Mouse (Mus musculus): ENCODE measurements around the gene Cbr4.

DNA sequence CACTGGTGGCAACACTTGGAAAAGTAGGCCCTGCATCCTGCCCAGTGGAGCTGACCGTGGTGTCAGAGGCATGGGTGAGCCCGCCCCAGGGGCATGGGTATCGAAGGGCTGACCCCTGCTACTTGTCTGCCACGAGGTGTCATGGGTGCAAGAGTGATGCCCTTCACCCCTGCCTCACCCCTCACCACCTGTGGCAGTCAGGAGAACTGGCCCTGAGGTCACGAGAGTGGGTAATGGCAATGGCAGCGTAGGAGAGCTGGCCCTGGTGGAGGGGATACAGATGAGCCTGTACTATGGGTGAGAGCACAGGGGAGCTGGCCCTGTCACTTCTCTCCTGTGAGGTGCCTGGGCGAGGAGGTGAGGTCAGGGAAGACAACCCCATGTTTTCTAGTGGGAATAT, 27.8 kb upstream of the Cbr4 start:
- TF ChIP-seq POLR2A (IDR thresholded peaks at IDR 0.05; ENCODE audit: insufficient read depth, low read length) = no peak
- TF ChIP-seq CTCF (IDR thresholded peaks at IDR 0.05; ENCODE audit: low read depth, low read length) = no peak
- TF ChIP-seq EP300 (IDR thresholded peaks at IDR 0.05; ENCODE audit: insufficient read depth, low read depth, low read length) = no peak
